Mouse (Mus musculus): ENCODE results near the gene Crlf1.

GRCm38 (mm10) chr8:70481908-70482307, 11.1 kb upstream of the Crlf1 start:
- no peak for TF ChIP-seq BHLHE40 (IDR thresholded peaks at IDR 0.05; ENCODE audit: borderline replicate concordance, low read depth, low read length)
- no peak for TF ChIP-seq POLR2A (IDR thresholded peaks at IDR 0.05; ENCODE audit: control insufficient read depth in 1 of 2, insufficient read depth in 1 of 2, low read depth in 1 of 2, low read length in 2 of 2, poor library complexity in 1 of 2)
- no peak for TF ChIP-seq USF2 (IDR thresholded peaks at IDR 0.05; ENCODE audit: borderline replicate concordance in 1 of 2, insufficient read depth in 1 of 2, low read depth in 1 of 2, low read length in 2 of 2)
- TF ChIP-seq CTCF (IDR thresholded peaks at IDR 0.05 in 2 of 3, conservative IDR thresholded peaks at IDR 0.05 in 1 of 3; ENCODE audit: control insufficient read depth in 1 of 3, insufficient read depth in 1 of 3, low read depth in 2 of 3, low read length in 3 of 3, poor library complexity in 1 of 3, severe bottlenecking in 1 of 3), result no peak
- TF ChIP-seq EP300 (IDR thresholded peaks at IDR 0.05; ENCODE audit: low read depth in 1 of 2, low read length in 2 of 2), result no peak
- TF ChIP-seq JUND (IDR thresholded peaks at IDR 0.05; ENCODE audit: low read depth, low read length), result no peak
- no peak for TF ChIP-seq USF1 (IDR thresholded peaks at IDR 0.05; ENCODE audit: low read depth, low read length)
- TF ChIP-seq GATA1 (IDR thresholded peaks at IDR 0.05; ENCODE audit: low read depth, low read length), result no peak
- TF ChIP-seq MAX (IDR thresholded peaks at IDR 0.05; ENCODE audit: low read length), result no peak

Data from MEL (cell line).